Mouse (Mus musculus) thymus, adult 2 months (tissue): ENCODE results near the gene Cdyl2. TPM values are rescaled to one million over a fixed set of nuclear protein-coding genes. Genes with fewer than 3 reads are reported as not detected.

Experiments
- DNase-seq: peaks from one replicate; pipeline ENCODE4 v3.0.0; 2021
- H3K27ac ChIP-seq: fragments of 200-500 bp; 2 replicates; pipeline ENCODE4 v1.5.1; 2012; ENCODE audit warnings: low read length, control low read depth; ENCODE audit not compliant: control insufficient read depth, insufficient read depth
- H3K27me3 ChIP-seq: fragments of 200-500 bp; 2 replicates; pipeline ENCODE4 v1.6.1; 2012; ENCODE audit warnings: mild to moderate bottlenecking, low read length, moderate library complexity, mixed read lengths; ENCODE audit not compliant: control insufficient read depth, insufficient read depth
- H3K36me3 ChIP-seq: fragments of 200-500 bp; 2 replicates; pipeline ENCODE4 v1.6.1; 2012; ENCODE audit warnings: mild to moderate bottlenecking, low read length, moderate library complexity; ENCODE audit not compliant: control insufficient read depth, insufficient read depth
- H3K4me1 ChIP-seq: fragments of 200-500 bp; replicated peaks from 2 replicates; pipeline ENCODE4 v1.6.1; 2012; ENCODE audit warnings: low read length; ENCODE audit not compliant: control insufficient read depth, insufficient read depth
- H3K4me3 ChIP-seq: fragments of 200-500 bp; 2 replicates; pipeline ENCODE4 v1.5.1; 2012; ENCODE audit warnings: mild to moderate bottlenecking, low read length, control low read depth, moderate library complexity; ENCODE audit not compliant: control insufficient read depth, insufficient read depth
- CTCF ChIP-seq: fragments of 200-500 bp; IDR thresholded peaks from 2 replicates; pipeline ENCODE4 v1.5.1; 2012; ENCODE audit warnings: mild to moderate bottlenecking, control low read depth, low read length, moderate library complexity, borderline replicate concordance; ENCODE audit not compliant: control insufficient read depth, poor library complexity, insufficient read depth; ENCODE audit errors: extremely low read depth
- POLR2A ChIP-seq: fragments of 200-500 bp; IDR thresholded peaks from 2 replicates; pipeline ENCODE4 v1.6.1; 2012; ENCODE audit warnings: mild to moderate bottlenecking, low read length, control low read depth, moderate library complexity; ENCODE audit not compliant: control insufficient read depth, poor library complexity, insufficient read depth; ENCODE audit errors: extremely low read depth
- WGBS: fragments of 180-500 bp; shearing (Covaris S2); methylation state at CpG from one replicate; pipeline ENCODE4 v1.1.7; 2018; 5-methylcytosine and 5-hydroxymethylcytosine counted together
- polyA plus RNA-seq: library from polyadenylated mRNA; depleted of rRNA; stranded (reverse); fragments of >200 nt; gene quantifications from 2 replicates; pipeline ENCODE4 v1.2.3, GENCODE M21; 2012

Gene Cdyl2
- polyA plus RNA-seq, 1 experiment, result 12.1 TPM

DNA sequence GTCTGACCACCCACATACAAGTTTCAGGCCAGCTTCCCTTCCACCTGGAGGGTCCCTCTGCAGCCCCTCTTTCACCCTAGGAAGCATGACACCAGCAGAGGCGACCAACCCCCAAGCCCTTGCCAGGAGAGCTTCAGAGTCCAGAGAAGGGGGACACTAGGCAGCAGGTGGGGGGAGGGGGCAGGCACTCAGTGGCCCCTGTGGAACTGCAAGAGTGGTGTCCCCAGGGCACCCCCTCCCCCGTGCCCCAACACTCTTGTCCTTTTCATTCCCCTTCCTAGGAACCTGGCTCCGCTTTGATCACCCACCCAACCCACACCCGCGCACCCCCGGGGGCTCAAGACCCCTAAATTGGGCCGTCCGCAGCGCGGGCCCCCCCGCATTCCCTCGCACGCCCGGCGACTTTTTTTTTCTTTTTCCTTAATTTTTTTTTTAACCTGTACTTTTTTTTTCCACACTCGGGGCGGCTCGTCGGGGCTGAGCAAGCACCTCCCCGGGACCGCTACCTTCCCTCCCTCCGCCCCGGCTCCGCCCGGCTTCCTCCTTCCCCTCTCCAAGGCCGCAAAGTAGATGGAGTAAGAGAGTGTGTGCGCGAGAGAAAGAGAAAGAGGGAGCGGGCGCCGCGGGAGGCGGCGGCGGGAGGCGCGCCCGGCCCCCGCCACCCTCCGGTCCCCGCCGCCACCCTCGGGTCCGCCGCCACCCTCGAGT, 661 bp downstream of the Cdyl2 start:
- Histone ChIP-seq H3K27ac (peak overlapping the region; percentile 42), H3K4me3 (peak overlapping the region; percentile 98), H3K4me1 (peaks cover 18% of the 10 kb centered on the region), H3K27me3 (no peaks in the 10 kb centered on the region), H3K36me3 (peaks cover 4% of the 10 kb centered on the region; the same call in 1 of the 2 replicates)
- WGBS, result 2% methylated on average over 43 of the region's 46 CpGs
- TF ChIP-seq POLR2A (no peak), CTCF (no peak)
- peak; percentile 24 for DNase-seq

DNA sequence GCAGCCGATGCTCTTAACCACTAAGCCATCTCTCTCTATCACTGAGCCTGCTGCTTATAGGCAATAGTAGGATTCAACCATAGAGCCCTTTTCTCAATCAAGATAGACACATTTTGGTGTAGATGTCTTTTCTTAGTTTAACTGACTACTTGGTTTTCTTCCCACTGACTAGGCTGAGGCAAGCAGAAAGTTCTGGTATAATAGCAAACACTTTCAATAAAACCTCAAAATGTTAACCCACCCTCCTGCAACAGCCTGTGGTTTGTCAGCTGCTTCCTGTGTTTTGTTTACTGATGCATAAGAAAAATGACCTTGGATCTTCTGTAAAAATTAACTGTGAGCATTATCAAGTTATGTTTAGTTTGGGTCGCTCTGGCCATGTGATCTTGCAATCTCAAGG, 11.3 kb downstream of the Cdyl2 start:
- WGBS, result 38% methylated on average over 2 of the region's 2 CpGs
- TF ChIP-seq POLR2A, result no peak
- no peak for TF ChIP-seq CTCF
- no peak for DNase-seq
- Histone ChIP-seq H3K4me1 (peaks cover 11% of the 10 kb centered on the region), H3K36me3 (no peaks in the 10 kb centered on the region), H3K4me3 (no peak overlapping the region), H3K27ac (no peak overlapping the region; the same call in 1 of the 2 replicates), H3K27me3 (no peaks in the 10 kb centered on the region)

DNA sequence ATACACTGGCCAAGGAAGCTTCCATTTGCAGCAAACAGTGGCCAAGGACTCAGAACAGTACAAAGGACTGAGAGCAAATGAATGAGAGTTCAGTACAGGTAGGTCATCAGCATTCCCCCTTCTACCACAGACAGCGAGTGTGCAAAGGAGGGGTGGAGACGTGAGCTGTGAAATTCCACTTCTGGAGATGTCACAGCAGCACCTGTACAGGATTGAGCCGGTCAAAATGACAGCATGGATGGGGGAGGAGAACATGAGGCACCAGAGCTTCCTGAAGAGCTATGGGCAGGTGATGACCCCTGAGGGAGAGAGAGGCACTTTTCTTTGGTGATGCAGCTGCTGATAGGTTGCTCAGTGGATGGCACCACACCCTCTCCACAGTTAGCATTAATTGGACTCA, 25.3 kb downstream of the Cdyl2 start:
- H3K4me1 ChIP-seq, result no peaks in the 10 kb centered on the region; the same call in 1 of the 2 replicates
- 96% methylated on average over 3 of the region's 3 CpGs for WGBS
- H3K27me3 ChIP-seq, result no peaks in the 10 kb centered on the region
- TF ChIP-seq POLR2A, result no peak
- TF ChIP-seq CTCF, result no peak
- H3K27ac ChIP-seq, result no peak overlapping the region
- no peak overlapping the region for H3K4me3 ChIP-seq
- no peaks in the 10 kb centered on the region for H3K36me3 ChIP-seq
- no peak for DNase-seq

DNA sequence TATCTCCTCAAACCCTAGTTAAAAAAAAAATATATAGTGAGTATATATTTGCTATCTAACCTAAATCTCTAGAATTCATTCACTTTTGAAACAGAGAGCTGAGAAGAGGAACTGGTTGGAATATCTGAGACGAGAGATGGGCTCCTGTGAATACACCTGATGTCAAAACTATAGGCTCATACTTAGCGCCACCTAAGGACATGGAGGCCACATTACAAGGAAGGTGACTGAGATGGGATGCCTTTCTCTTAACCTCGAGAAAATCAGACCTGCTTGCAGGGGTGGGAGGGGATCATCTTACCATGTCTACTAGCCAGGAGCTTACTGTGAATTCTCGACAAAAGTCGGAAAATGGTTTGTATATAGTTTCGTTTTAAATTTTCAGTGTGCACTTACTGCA, 30.3 kb downstream of the Cdyl2 start:
- DNase-seq, result peak; percentile 51
- TF ChIP-seq POLR2A (no peak), CTCF (no peak)
- Histone ChIP-seq H3K4me1 (no peaks in the 10 kb centered on the region; the same call in 1 of the 2 replicates), H3K27me3 (no peaks in the 10 kb centered on the region), H3K4me3 (no peak overlapping the region), H3K36me3 (no peaks in the 10 kb centered on the region), H3K27ac (no peak overlapping the region)
- WGBS, result 93% methylated on average over 6 of the region's 6 CpGs

DNA sequence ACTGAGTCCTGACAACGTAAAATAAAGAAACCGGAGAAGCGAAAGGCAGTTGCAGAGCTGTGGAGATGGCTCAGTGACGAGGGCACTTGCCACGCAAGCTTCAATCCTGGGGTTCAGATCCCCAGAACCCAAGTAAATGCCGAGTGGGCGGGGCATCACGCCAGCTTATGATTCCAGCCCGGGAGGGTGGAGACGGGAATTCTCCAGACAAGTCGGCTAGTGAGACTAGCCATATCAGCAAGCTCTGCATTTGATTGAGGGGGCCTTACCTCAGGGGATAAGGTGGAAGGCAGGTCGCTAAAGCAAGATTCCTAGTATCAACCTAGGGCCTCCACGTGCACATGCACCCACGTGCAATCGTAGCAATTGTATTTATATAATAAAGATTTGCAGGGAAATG, 39.9 kb downstream of the Cdyl2 start:
- no peaks in the 10 kb centered on the region for H3K27me3 ChIP-seq
- TF ChIP-seq POLR2A, result no peak
- no peak for TF ChIP-seq CTCF
- no peaks in the 10 kb centered on the region for H3K36me3 ChIP-seq
- no peak overlapping the region for H3K27ac ChIP-seq
- DNase-seq, result no peak
- H3K4me3 ChIP-seq, result no peak overlapping the region
- peaks cover 19% of the 10 kb centered on the region for H3K4me1 ChIP-seq
- 94% methylated on average over 15 of the region's 15 CpGs for WGBS

DNA sequence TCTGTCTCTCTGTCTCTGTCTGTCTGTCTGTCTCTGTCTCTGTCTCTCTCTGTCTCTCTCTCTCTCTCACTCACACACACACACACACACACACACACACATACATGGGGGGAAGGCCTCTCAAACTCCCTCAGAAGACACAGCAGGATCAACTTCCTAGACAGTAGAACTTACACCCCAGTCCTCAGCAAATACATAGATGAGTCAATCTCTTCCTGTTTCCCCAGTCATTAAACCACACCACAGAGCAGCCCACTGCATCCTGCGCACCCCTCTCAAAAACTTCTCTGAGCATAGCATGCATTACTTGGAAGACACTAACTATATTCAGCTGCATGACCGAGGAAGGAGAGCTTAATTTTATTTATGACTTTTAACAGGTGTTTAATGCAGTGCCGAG, 43.0 kb downstream of the Cdyl2 start:
- peak; percentile 57 for DNase-seq
- WGBS, result 5% methylated on average over 3 of the region's 3 CpGs
- Histone ChIP-seq H3K4me1 (peaks cover 19% of the 10 kb centered on the region), H3K27ac (no peak overlapping the region; the same call in 1 of the 2 replicates), H3K4me3 (no peak overlapping the region), H3K27me3 (no peaks in the 10 kb centered on the region), H3K36me3 (no peaks in the 10 kb centered on the region)
- TF ChIP-seq CTCF (no peak), POLR2A (no peak)
